Mouse (Mus musculus) CD4-positive, CD25-positive, alpha-beta regulatory T cell, adult 4 months (primary cell): ENCODE data around the gene Scgb1b2. TPM values are rescaled to one million over a fixed set of nuclear protein-coding genes. Genes with fewer than 3 reads are reported as not detected.

ENCODE experiments used
- ATAC-seq: one replicate; pipeline ENCODE4 v1.8.0; 2017
- polyA plus RNA-seq, 2 experiments: library from polyadenylated mRNA; unstranded; fragments of 100-300 nt; shearing (Covaris generic); gene quantifications; one replicate each; pipeline ENCODE4 v1.2.1; 2017

Gene Scgb1b2
- not detected for polyA plus RNA-seq

GRCm38 (mm10) chr7:31291721-31292120 is at the start of gene Scgb1b2:
TSS of gene Scgb1b2 (minus strand) at chr7:31291821.
- ATAC-seq = no peak

GRCm38 (mm10) chr7:31290208-31290607 is 1.4 kb downstream of the Scgb1b2 start, which contains the start of gene Scgb2b2:
TSS of gene Scgb2b2 (plus strand) at chr7:31290508.
- ATAC-seq = no peak

Other genes starting within 250 kb of the Scgb1b2 start
- gene Fxyd5, start 249.3 kb downstream of the Scgb1b2 start, polyA plus RNA-seq = 1,000 to 10,000 TPM; 1,918 to 1,991 TPM
- gene Fxyd7, start 240.4 kb downstream of the Scgb1b2 start, polyA plus RNA-seq = not detected
- gene Fxyd1, start 234.6 kb downstream of the Scgb1b2 start, polyA plus RNA-seq = not detected
- gene Lgi4, start 232.5 kb downstream of the Scgb1b2 start, polyA plus RNA-seq = not detected
- gene Fxyd3, start 215.1 kb downstream of the Scgb1b2 start, polyA plus RNA-seq = under 1 TPM in 1 of 2 experiments, not detected in 1; 0.27 TPM
- 10 to 100 TPM in 1 of 2 experiments, 1 to 10 TPM in 1; 6.0 to 12.2 TPM for gene Hpn, start 176.5 kb downstream of the Scgb1b2 start, polyA plus RNA-seq
- gene Scn1b, start 164.8 kb downstream of the Scgb1b2 start, polyA plus RNA-seq = not detected
- 100 to 1,000 TPM in 1 of 2 experiments, 10 to 100 TPM in 1; 83.7 to 103 TPM for gene Gramd1a, start 135.9 kb downstream of the Scgb1b2 start, polyA plus RNA-seq
- gene Scgb2b2, start 1.3 kb downstream of the Scgb1b2 start, polyA plus RNA-seq = not detected
- not detected for gene Scgb2b3, start 70.3 kb upstream of the Scgb1b2 start, polyA plus RNA-seq
- gene Scgb1b3, start 83.8 kb upstream of the Scgb1b2 start, polyA plus RNA-seq = not detected